Mouse (Mus musculus): ENCODE results near the gene Cfap57.

The Cfap57 gene

GRCm38 (mm10) chr4:118518208-118518607, 102.4 kb downstream of the Cfap57 start:
- WGBS: 92% methylated on average over 5 of the region's 5 CpGs

- 61% methylated on average over 16 of the region's 16 CpGs for whole genome bisulfite sequencing
Measured at GRCm38 (mm10) chr4:118517497-118518146, 103.0 kb downstream of the Cfap57 start.

- WGBS: 62% methylated on average over 20 of the region's 20 CpGs
Measured at GRCm38 (mm10) chr4:118516699-118517496, 103.7 kb downstream of the Cfap57 start.

GRCm38 (mm10) chr4:118509050-118509449, 111.5 kb downstream of the Cfap57 start:
- WGBS: 45% methylated on average over 6 of the region's 6 CpGs

- 87% methylated on average over 1 of the region's 1 CpGs for WGBS
Measured at GRCm38 (mm10) chr4:118507171-118507570, 113.4 kb downstream of the Cfap57 start.

GRCm38 (mm10) chr4:118505551-118505950, 115.0 kb downstream of the Cfap57 start:
- WGBS: 64% methylated on average over 3 of the region's 3 CpGs
